Mouse (Mus musculus): ENCODE results near the gene Ankar.

Ankar gene

GRCm38 (mm10) chr1:72710753-72711653 is 10.6 kb upstream of the Ankar start, which contains the start of gene Rpl37a:
TSS of gene Rpl37a (plus strand) at chr1:72711290.
- DNase-seq, result peak; percentile 95

DNA sequence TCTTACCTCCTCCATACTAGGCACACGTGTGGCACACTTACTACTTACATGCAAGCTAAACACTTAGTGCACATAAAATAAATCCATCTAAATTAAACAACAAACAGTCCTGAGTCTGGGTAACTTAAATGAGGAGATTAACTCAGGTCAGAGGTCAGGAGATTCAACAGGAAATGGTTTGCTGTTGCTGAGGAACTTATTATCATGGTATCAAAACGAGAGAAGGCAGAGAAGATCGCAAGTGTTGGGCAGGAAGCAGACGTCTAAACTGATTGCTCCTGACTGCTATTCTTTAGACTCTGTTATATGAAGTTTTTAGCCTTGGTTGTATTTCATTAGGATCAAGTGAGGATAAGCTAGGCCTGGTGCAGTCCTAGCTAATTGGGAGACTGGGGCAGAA is 7.1 kb upstream of the Ankar start:
- DNase-seq, result no peak

GRCm38 (mm10) chr1:72698651-72699050 is 1.7 kb downstream of the Ankar start:
- no peak for DNase-seq

- DNase-seq, result no peak
Measured at GRCm38 (mm10) chr1:72696256-72696655, 4.1 kb downstream of the Ankar start.

GRCm38 (mm10) chr1:72673070-72673469 is 27.3 kb downstream of the Ankar start:
- DNase-seq, result no peak

DNA sequence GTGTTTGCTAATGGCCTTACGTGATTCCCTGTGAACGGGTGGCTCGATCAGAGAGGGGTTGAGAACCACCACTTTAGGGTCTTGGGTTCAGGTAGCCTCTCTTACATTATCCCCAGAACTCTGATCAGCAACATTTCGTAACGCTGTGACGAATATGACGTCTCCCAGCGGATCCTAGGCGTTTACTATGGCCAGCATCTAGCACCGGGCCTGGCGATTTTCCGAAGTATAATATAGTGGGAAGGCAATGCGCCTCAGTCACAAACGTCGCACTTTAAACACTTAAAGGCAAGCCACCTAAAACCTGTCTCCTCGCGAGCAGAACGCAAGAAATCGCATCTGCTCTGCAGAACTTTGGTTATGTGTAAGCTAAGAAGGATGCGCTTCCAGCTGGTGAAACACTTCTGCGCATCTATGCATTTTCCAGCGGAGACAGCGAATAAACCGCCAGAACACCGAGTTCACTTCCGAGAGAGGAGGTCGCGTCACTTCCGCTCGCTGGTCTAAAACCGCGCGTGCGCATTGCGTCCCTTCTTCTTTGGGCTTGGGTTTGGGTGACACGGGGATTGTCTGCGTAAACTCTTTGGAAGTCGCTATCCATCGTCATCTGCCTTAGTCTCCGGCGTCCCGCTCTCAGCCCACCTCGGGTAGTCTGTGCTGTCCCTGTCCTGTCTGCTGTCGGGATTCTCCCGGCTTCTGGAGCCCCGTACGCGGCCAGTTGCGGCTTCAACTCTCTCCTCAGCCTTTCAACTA is 59.5 kb downstream of the Ankar start:
- peak; percentile 53 for DNase-seq

GRCm38 (mm10) chr1:72635221-72635620 is 65.2 kb downstream of the Ankar start:
- DNase-seq, result no peak

GRCm38 (mm10) chr1:72612172-72612571 is 88.2 kb downstream of the Ankar start:
- DNase-seq, result no peak

DNA sequence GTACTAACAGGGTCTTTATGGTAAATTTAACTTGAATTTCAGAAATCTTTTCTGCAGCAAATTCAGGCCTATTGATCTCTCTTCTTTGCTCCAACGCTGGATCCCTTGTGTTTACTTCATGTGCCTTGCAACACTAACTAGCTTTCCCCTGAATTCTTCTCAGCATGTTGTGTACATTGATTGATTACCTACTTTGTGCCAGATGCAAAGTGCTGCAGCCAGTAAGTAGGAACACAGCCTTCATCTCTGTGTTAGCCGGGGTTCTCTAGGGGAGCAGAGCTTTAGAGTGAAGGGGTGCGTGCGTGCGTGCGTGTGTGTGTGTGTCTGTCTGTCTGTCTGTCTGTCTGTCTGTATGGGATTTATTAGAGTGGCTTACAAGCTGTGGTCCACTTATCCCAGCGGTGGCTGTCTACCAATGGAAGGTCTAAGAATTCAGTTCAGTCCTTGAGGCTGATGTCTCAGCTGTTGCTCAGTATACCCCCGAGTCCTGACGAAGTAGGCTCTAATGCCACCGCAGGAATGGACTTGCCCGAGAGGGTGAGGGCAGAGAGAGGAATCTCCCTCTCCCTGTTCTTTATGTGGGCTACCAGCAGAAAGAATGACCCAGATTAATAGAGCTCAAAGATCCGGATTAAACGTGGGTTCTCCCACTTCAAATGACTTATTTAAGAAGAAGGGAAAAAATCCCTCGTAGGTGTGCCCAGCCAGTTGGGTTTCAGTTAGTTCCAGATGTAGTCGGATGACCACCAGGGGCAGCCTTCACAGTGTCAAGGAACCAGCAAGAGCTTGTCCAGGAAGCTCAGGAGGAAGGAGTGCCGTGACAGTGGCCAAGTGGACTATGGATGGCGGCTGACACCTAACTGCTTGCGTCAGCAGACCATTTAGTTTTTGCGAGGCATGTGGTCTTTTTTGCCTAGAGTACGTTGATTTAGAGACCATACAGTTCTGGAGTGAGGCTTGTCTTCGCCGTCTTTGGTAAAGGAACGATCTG is 90.2 kb downstream of the Ankar start:
- no peak for DNase-seq

DNA sequence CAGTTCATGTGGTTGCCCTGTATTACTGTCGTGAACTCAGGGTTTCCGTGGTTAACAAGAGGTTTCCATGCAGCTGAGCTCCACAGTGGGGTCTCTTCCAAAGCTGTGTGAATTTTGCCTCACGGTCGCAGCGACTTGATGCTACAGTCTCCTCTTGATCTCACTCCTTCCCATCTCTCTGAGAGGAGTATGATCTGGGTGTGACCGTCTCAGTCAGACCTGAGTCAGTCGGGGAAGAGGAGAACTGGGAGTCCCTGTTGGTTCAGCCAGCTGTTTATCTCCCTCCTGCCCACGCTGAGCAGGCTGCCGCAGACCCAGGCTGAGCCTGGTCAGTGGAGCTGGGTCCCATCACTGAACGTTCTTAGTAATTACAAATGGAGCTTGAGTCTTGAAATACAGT is 91.2 kb downstream of the Ankar start:
- no peak for DNase-seq

GRCm38 (mm10) chr1:72606186-72606673 is 94.1 kb downstream of the Ankar start:
- DNase-seq, result no peak

- DNase-seq, result no peak
Measured at GRCm38 (mm10) chr1:72602803-72603202, 97.6 kb downstream of the Ankar start.

GRCm38 (mm10) chr1:72602186-72602585 is 98.2 kb downstream of the Ankar start:
- DNase-seq, result no peak

GRCm38 (mm10) chr1:72601233-72601632 is 99.1 kb downstream of the Ankar start:
- DNase-seq, result no peak

GRCm38 (mm10) chr1:72600778-72601177 is 99.6 kb downstream of the Ankar start:
- no peak for DNase-seq

GRCm38 (mm10) chr1:72599146-72600101 is 101.0 kb downstream of the Ankar start:
- no peak for DNase-seq

DNA sequence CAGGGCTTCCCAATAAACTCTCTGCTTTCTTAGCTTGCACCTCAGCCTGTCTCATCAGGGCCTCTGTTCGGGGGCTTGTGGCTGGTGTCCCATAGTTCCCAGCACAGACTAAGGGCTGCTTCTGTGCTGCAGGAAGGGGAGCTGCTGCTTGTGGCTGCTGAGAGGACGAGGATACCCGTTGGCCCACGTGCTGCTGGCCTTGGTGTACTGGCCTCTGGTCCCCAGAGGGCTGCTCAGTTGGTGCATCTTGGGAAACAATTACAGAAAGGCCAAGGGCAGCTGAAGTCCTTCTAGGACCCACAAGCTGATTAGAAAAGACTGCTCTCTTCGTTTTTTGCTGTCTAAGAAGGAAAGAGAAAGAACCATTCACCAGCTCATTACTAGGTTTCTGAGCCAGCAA is 104.1 kb downstream of the Ankar start:
- DNase-seq, result no peak

- no peak for DNase-seq
Measured at GRCm38 (mm10) chr1:72595686-72596085, 104.7 kb downstream of the Ankar start.

GRCm38 (mm10) chr1:72593340-72593951 is 106.9 kb downstream of the Ankar start:
- DNase-seq, result peak; percentile 74

Measured in cerebellum, adult 9-10 months (tissue).